Mouse (Mus musculus) C2C12 (cell line): ENCODE data around the gene Serpinb13. TPM values are rescaled to one million over a fixed set of nuclear protein-coding genes. Genes with fewer than 3 reads are reported as not detected.
"Not testable (repeated sequence)": the region's sequence is repeated elsewhere in the genome, so short reads cannot be mapped to it uniquely, and the experiment has no call there.

Experiments used
- H3K27me3 ChIP-seq: one replicate; pipeline ENCODE4 v1.6.1; 2011; ENCODE audit not compliant: control insufficient read depth, insufficient read depth, insufficient read length
- H3K36me3 ChIP-seq: one replicate; pipeline ENCODE4 v1.6.1; 2011; ENCODE audit not compliant: control insufficient read depth, insufficient read depth
- H3K4me3 ChIP-seq: one replicate; pipeline ENCODE4 v1.5.1; 2011; ENCODE audit warnings: mild to moderate bottlenecking, control low read depth; ENCODE audit not compliant: poor library complexity, insufficient read depth, severe bottlenecking
- H3K79me2 ChIP-seq: one replicate; pipeline ENCODE4 v1.6.1; 2011; ENCODE audit not compliant: control insufficient read depth, insufficient read depth
- H3K79me3 ChIP-seq: one replicate; pipeline ENCODE4 v1.6.1; 2011; ENCODE audit warnings: low read depth, control low read depth
- H3ac ChIP-seq: one replicate; pipeline ENCODE3; 2011; ENCODE audit warnings: low read depth; ENCODE audit not compliant: control insufficient read depth, insufficient read length
- CEBPB ChIP-seq: IDR thresholded peaks from one replicate; pipeline ENCODE4 v1.6.1; 2011; ENCODE audit warnings: low read depth, mild to moderate bottlenecking, control low read depth, moderate library complexity
- CTCF ChIP-seq: IDR thresholded peaks from one replicate; pipeline ENCODE4 v1.5.1; 2011; ENCODE audit not compliant: control insufficient read depth, insufficient read depth, insufficient read length
- FOSL1 ChIP-seq: IDR thresholded peaks from one replicate; pipeline ENCODE4 v1.8.0; 2011; ENCODE audit warnings: mild to moderate bottlenecking, low read length; ENCODE audit not compliant: poor library complexity, insufficient read depth, severe bottlenecking
- MAX ChIP-seq: IDR thresholded peaks from one replicate; pipeline ENCODE4 v1.6.1; 2011; ENCODE audit warnings: mild to moderate bottlenecking, control low read depth
- MYOD1 ChIP-seq: IDR thresholded peaks from one replicate; pipeline ENCODE4 v1.6.1; 2011; ENCODE audit warnings: low read depth; ENCODE audit not compliant: control insufficient read depth, insufficient read length
- MYOG ChIP-seq: IDR thresholded peaks from one replicate; pipeline ENCODE4 v1.6.1; 2011; ENCODE audit not compliant: control insufficient read depth, insufficient read length; ENCODE audit errors: extremely low read depth
- USF1 ChIP-seq: IDR thresholded peaks from one replicate; pipeline ENCODE4 v1.6.1; 2011; ENCODE audit warnings: low read depth, mild to moderate bottlenecking, control low read depth, moderate library complexity
- polyA plus RNA-seq: library from polyadenylated mRNA; unstranded; fragments of >200 nt; fragmentation: generic; extraction: Trizol; gene quantifications from one replicate; pipeline ENCODE4 v1.2.1, GENCODE M21; 2012; ENCODE audit warnings: missing spikeins

The Serpinb13 gene
- polyA plus RNA-seq, 1 experiment, result not detected

- no peak overlapping the region for H3K4me3 ChIP-seq
These were observed 33.7 kb downstream of the Serpinb13 start for GRCm38 (mm10) chr1:107014530-107014929.

GRCm38 (mm10) chr1:107015210-107015609 is 34.4 kb downstream of the Serpinb13 start:
- TF ChIP-seq MYOD1 (no peak), MAX (no peak), MYOG (no peak), CEBPB (no peak), FOSL1 (no peak), USF1 (no peak), CTCF (no peak)
- Histone ChIP-seq H3K27me3 (no peaks in the 10 kb centered on the region), H3K4me3 (no peak overlapping the region), H3K79me3 (no peaks in the 10 kb centered on the region), H3K79me2 (no peaks in the 10 kb centered on the region), H3K36me3 (no peaks in the 10 kb centered on the region), H3ac (no peak overlapping the region)

More at GRCm38 (mm10) chr1:107014530-107014929, 33.7 kb downstream of the Serpinb13 start:
- Histone ChIP-seq H3K27me3 (no peaks in the 10 kb centered on the region), H3K36me3 (no peaks in the 10 kb centered on the region), H3ac (no peak overlapping the region), H3K79me3 (no peaks in the 10 kb centered on the region), H3K79me2 (no peaks in the 10 kb centered on the region)
- TF ChIP-seq FOSL1, result no peak
- TF ChIP-seq MYOG, result no peak
- TF ChIP-seq CEBPB, result no peak

DNA sequence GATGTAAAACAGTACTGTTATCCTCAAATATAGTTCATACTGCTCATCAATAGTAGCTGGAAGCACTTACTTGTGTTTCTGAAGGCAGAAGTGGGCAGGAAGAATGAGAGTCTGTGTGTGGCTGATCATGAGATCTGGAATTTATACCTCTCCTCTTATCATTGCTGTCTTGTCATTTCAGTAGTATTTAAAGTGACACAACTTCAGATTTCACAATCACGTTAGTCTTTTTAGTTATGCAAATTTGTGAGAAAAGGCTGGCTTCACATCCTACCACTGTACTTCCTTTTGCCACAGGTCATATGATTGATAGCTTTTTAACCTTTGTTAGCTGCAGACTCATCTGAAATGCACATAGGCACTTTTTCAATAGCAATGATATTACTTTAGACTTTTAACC is 45.1 kb downstream of the Serpinb13 start:
- H3ac ChIP-seq, result no peak overlapping the region
- H3K27me3 ChIP-seq, result no peaks in the 10 kb centered on the region
- no peak for TF ChIP-seq FOSL1
- TF ChIP-seq MYOD1, result no peak
- TF ChIP-seq CEBPB, result no peak
- no peak overlapping the region for H3K4me3 ChIP-seq
- H3K79me2 ChIP-seq, result no peaks in the 10 kb centered on the region
- H3K79me3 ChIP-seq, result no peaks in the 10 kb centered on the region
- H3K36me3 ChIP-seq, result no peaks in the 10 kb centered on the region

- not testable (repeated sequence) for H3K79me3 ChIP-seq, H3ac ChIP-seq, H3K4me3 ChIP-seq, H3K79me2 ChIP-seq, H3K36me3 ChIP-seq, H3K27me3 ChIP-seq
These were observed 53.5 kb downstream of the Serpinb13 start for GRCm38 (mm10) chr1:107034236-107034635.

Other genes with a start within 250 kb of the Serpinb13 start
- 13.9 TPM for gene Kdsr, start 221.3 kb upstream of the Serpinb13 start, polyA plus RNA-seq
- gene Vps4b, start 184.3 kb upstream of the Serpinb13 start, polyA plus RNA-seq, result 16.8 TPM
- gene Serpinb5, start 119.8 kb upstream of the Serpinb13 start, polyA plus RNA-seq, result not detected
- not detected for gene Serpinb12, start 46.5 kb upstream of the Serpinb13 start, polyA plus RNA-seq
- gene Serpinb3a, start 71.3 kb downstream of the Serpinb13 start, polyA plus RNA-seq, result not detected
- not detected for gene Serpinb3d, start 102.5 kb downstream of the Serpinb13 start, polyA plus RNA-seq